Mouse (Mus musculus) liver, embryonic 13.5 days (tissue): Measurements from ENCODE around the gene Gm43951. TPM values are rescaled to one million over a fixed set of nuclear protein-coding genes. Genes with fewer than 3 reads are reported as not detected.

Experiments
- ATAC-seq: fragments of 200-750 bp; cut with Nextera tagmentation; 2 replicates; pipeline ENCODE4 v1.8.0; 2017; ENCODE audit warnings: low read depth, mild to moderate bottlenecking, moderate number of reproducible peaks, moderate library complexity
- DNase-seq: peaks from one replicate; pipeline ENCODE4 v3.0.0; 2022
- H3K27ac ChIP-seq: fragments of 300-500 bp; sonication (generic); 2 replicates; pipeline ENCODE4 v1.5.1; 2015; ENCODE audit warnings: moderate library complexity, mild to moderate bottlenecking, inconsistent platforms
- H3K27me3 ChIP-seq: fragments of 300-500 bp; sonication (generic); 2 replicates; pipeline ENCODE4 v1.6.1; 2015; ENCODE audit warnings: mild to moderate bottlenecking, inconsistent platforms
- H3K36me3 ChIP-seq: fragments of 300-500 bp; sonication (generic); 2 replicates; pipeline ENCODE4 v1.6.1; 2015; ENCODE audit warnings: mild to moderate bottlenecking, inconsistent platforms
- H3K4me1 ChIP-seq: fragments of 300-500 bp; sonication (generic); replicated peaks from 2 replicates; pipeline ENCODE4 v1.6.1; 2015; ENCODE audit warnings: inconsistent platforms
- H3K4me2 ChIP-seq: fragments of 300-500 bp; sonication (generic); 2 replicates; pipeline ENCODE4 v1.6.1; 2015; ENCODE audit warnings: inconsistent platforms, mild to moderate bottlenecking, moderate library complexity
- H3K4me3 ChIP-seq: fragments of 300-500 bp; sonication (generic); replicated peaks from 2 replicates; pipeline ENCODE4 v1.5.1; 2015; ENCODE audit warnings: mild to moderate bottlenecking, inconsistent platforms
- H3K9ac ChIP-seq: fragments of 300-500 bp; sonication (generic); 2 replicates; pipeline ENCODE4 v1.6.1; 2015; ENCODE audit warnings: mild to moderate bottlenecking, inconsistent platforms
- H3K9me3 ChIP-seq: fragments of 300-500 bp; sonication (generic); replicated peaks from 2 replicates; pipeline ENCODE4 v1.6.1; 2016; ENCODE audit warnings: inconsistent platforms
- WGBS: fragments of 180-500 bp; shearing (Covaris S2); methylation state at CpG from one replicate; pipeline ENCODE4 v1.1.7; 2015; ENCODE audit not compliant: insufficient replicate concordance; 5-methylcytosine and 5-hydroxymethylcytosine counted together
- polyA plus RNA-seq: library from polyadenylated mRNA; unstranded; fragments of >200 nt; fragmentation: Nextera tagmentation; extraction: Ambion mirVana; gene quantifications from 2 replicates; pipeline ENCODE4 v1.2.1, GENCODE M21; 2015

Gm43951 gene
- polyA plus RNA-seq, 1 experiment from 2014 or later, result not detected

- Histone ChIP-seq H3K36me3 (no peaks in the 10 kb centered on the region), H3K27ac (no peak overlapping the region), H3K4me2 (no peak overlapping the region), H3K4me3 (no peak overlapping the region), H3K9me3 (no peaks in the 10 kb centered on the region), H3K9ac (no peak overlapping the region), H3K4me1 (no peaks in the 10 kb centered on the region), H3K27me3 (no peaks in the 10 kb centered on the region)
- ATAC-seq (no peak), DNase-seq (no peak)
- WGBS, result 70% methylated on average over 10 of the region's 10 CpGs
Observed at GRCm38 (mm10) chr11:72226020-72226791, 19.6 kb upstream of the Gm43951 start.

- no peak for ATAC-seq
- H3K36me3 ChIP-seq, result no peaks in the 10 kb centered on the region
- WGBS, result 10% methylated on average over 5 of the region's 5 CpGs
- no peak overlapping the region for H3K4me2 ChIP-seq
- H3K9ac ChIP-seq, result no peak overlapping the region
- H3K4me3 ChIP-seq, result no peak overlapping the region
- no peaks in the 10 kb centered on the region for H3K4me1 ChIP-seq
- no peaks in the 10 kb centered on the region for H3K9me3 ChIP-seq
- peak; percentile 18 for DNase-seq
- H3K27ac ChIP-seq, result no peak overlapping the region
- no peaks in the 10 kb centered on the region for H3K27me3 ChIP-seq
Observed at GRCm38 (mm10) chr11:72224865-72225264, 18.2 kb upstream of the Gm43951 start.

- Histone ChIP-seq H3K9me3 (no peaks in the 10 kb centered on the region), H3K4me1 (no peaks in the 10 kb centered on the region), H3K9ac (no peak overlapping the region), H3K36me3 (no peaks in the 10 kb centered on the region), H3K4me3 (no peak overlapping the region), H3K4me2 (no peak overlapping the region), H3K27me3 (no peaks in the 10 kb centered on the region), H3K27ac (no peak overlapping the region)
- 61% methylated on average over 4 of the region's 4 CpGs for WGBS
- ATAC-seq, result no peak
- no peak for DNase-seq
Observed at GRCm38 (mm10) chr11:72223414-72223813, 16.8 kb upstream of the Gm43951 start.

GRCm38 (mm10) chr11:72221278-72221677 lies 14.6 kb upstream of the Gm43951 start:
- H3K4me1 ChIP-seq, result no peaks in the 10 kb centered on the region
- WGBS, result 13% methylated on average over 6 of the region's 6 CpGs
- ATAC-seq, result no peak
- H3K36me3 ChIP-seq, result no peaks in the 10 kb centered on the region
- no peak overlapping the region for H3K9ac ChIP-seq
- no peak overlapping the region for H3K4me3 ChIP-seq
- no peaks in the 10 kb centered on the region for H3K9me3 ChIP-seq
- H3K4me2 ChIP-seq, result no peak overlapping the region
- H3K27ac ChIP-seq, result no peak overlapping the region
- peak; percentile 58 for DNase-seq
- no peaks in the 10 kb centered on the region for H3K27me3 ChIP-seq

- Histone ChIP-seq H3K36me3 (no peaks in the 10 kb centered on the region), H3K4me3 (no peak overlapping the region), H3K27me3 (no peaks in the 10 kb centered on the region), H3K27ac (no peak overlapping the region), H3K4me1 (peaks cover 16% of the 10 kb centered on the region), H3K4me2 (no peak overlapping the region), H3K9ac (no peak overlapping the region), H3K9me3 (no peaks in the 10 kb centered on the region)
- WGBS, result 67% methylated on average over 5 of the region's 5 CpGs
- no peak for ATAC-seq
- DNase-seq, result no peak
Observed at GRCm38 (mm10) chr11:72217116-72217515, 10.5 kb upstream of the Gm43951 start.

GRCm38 (mm10) chr11:72215410-72215797 lies 8.8 kb upstream of the Gm43951 start, which contains the start of gene Med31:
Gene Med31 (minus strand): TSS chr11:72215592.
- no peaks in the 10 kb centered on the region for H3K9me3 ChIP-seq
- peaks cover 14% of the 10 kb centered on the region for H3K36me3 ChIP-seq
- peak within 1 kb of the TSS; percentile 73 for H3K27ac ChIP-seq
- H3K4me3 ChIP-seq, result peak within 1 kb of the TSS; percentile 91
- peak within 1 kb of the TSS; percentile 98 for H3K4me2 ChIP-seq
- peaks cover 16% of the 10 kb centered on the region for H3K4me1 ChIP-seq
- peak; percentile 69 for ATAC-seq
- no peak for DNase-seq
- WGBS, result 3% methylated on average over 29 of the region's 29 CpGs
- H3K9ac ChIP-seq, result peak within 1 kb of the TSS; percentile 81
- no peaks in the 10 kb centered on the region for H3K27me3 ChIP-seq

GRCm38 (mm10) chr11:72214591-72215409 lies 8.2 kb upstream of the Gm43951 start:
- Histone ChIP-seq H3K9ac (peak overlapping the region; percentile 81), H3K36me3 (peaks cover 20% of the 10 kb centered on the region), H3K9me3 (no peaks in the 10 kb centered on the region), H3K27ac (peak overlapping the region; percentile 73), H3K4me1 (peaks cover 16% of the 10 kb centered on the region), H3K4me2 (peak overlapping the region; percentile 98), H3K4me3 (peak overlapping the region; percentile 91), H3K27me3 (no peaks in the 10 kb centered on the region)
- under 1% methylated on average over 51 of the region's 51 CpGs for WGBS
- DNase-seq, result peak; percentile 92
- peak; percentile 96 for ATAC-seq

- 10% methylated on average over 17 of the region's 17 CpGs for WGBS
- Histone ChIP-seq H3K27ac (peak overlapping the region; percentile 44), H3K9ac (peak overlapping the region; percentile 82), H3K27me3 (no peaks in the 10 kb centered on the region), H3K4me2 (peak overlapping the region; percentile 95), H3K9me3 (no peaks in the 10 kb centered on the region), H3K36me3 (peaks cover 23% of the 10 kb centered on the region), H3K4me3 (peak overlapping the region; percentile 89), H3K4me1 (peaks cover 31% of the 10 kb centered on the region)
- DNase-seq (no peak), ATAC-seq (no peak)
Observed at GRCm38 (mm10) chr11:72207834-72208377, 1.3 kb upstream of the Gm43951 start.

GRCm38 (mm10) chr11:72207204-72207833 lies 679 bp upstream of the Gm43951 start, which contains the start of the genes 4933427D14Rik and Txndc17:
Gene 4933427D14Rik (minus strand): TSS chr11:72207459.
Gene Txndc17 (plus strand): TSS chr11:72207547.
- peak within 1 kb of the TSS; percentile 89 for H3K4me3 ChIP-seq
- H3K9me3 ChIP-seq, result no peaks in the 10 kb centered on the region
- peaks cover 31% of the 10 kb centered on the region for H3K4me1 ChIP-seq
- peaks cover 23% of the 10 kb centered on the region for H3K36me3 ChIP-seq
- H3K9ac ChIP-seq, result peak within 1 kb of the TSS; percentile 82
- ATAC-seq (peak; percentile 95), DNase-seq (peak; percentile 81)
- no peaks in the 10 kb centered on the region for H3K27me3 ChIP-seq
- H3K27ac ChIP-seq, result peak within 1 kb of the TSS; percentile 59
- WGBS, result under 1% methylated on average over 42 of the region's 42 CpGs
- peak within 1 kb of the TSS; percentile 95 for H3K4me2 ChIP-seq

- Histone ChIP-seq H3K27ac (no peak overlapping the region; the same call in 1 of the 2 replicates), H3K27me3 (no peaks in the 10 kb centered on the region), H3K36me3 (peaks cover 8% of the 10 kb centered on the region), H3K4me3 (no peak overlapping the region), H3K4me1 (peaks cover 31% of the 10 kb centered on the region), H3K4me2 (peak overlapping the region; percentile 95; the same call in 1 of the 2 replicates), H3K9me3 (no peaks in the 10 kb centered on the region), H3K9ac (0 out of 2 replicates have a peak overlapping the region, but pooled peaks have one; percentile 29)
- 78% methylated on average over 6 of the region's 6 CpGs for WGBS
- ATAC-seq (no peak), DNase-seq (no peak)
Observed at GRCm38 (mm10) chr11:72205256-72205655, 1.4 kb downstream of the Gm43951 start.

- Histone ChIP-seq H3K36me3 (peaks cover 6% of the 10 kb centered on the region), H3K4me3 (no peak overlapping the region), H3K27ac (no peak overlapping the region), H3K27me3 (no peaks in the 10 kb centered on the region), H3K9me3 (no peaks in the 10 kb centered on the region), H3K9ac (no peak overlapping the region), H3K4me2 (no peak overlapping the region), H3K4me1 (peaks cover 29% of the 10 kb centered on the region)
- WGBS, result 59% methylated on average over 1 of the region's 1 CpGs
- no peak for DNase-seq
- ATAC-seq, result no peak
Observed at GRCm38 (mm10) chr11:72203440-72203839, 3.2 kb downstream of the Gm43951 start.
